Mouse (Mus musculus): Measurements from ENCODE around the gene Gab2. TPM values are rescaled to one million over a fixed set of nuclear protein-coding genes. Genes with fewer than 3 reads are reported as not detected.

Gab2 gene
- 0.95 TPM for polyA plus RNA-seq (2014; fragmentation: Illumina TruSeq; extraction: RNeasy Lipid Tissue Mini Kit (QIAGEN cat#74804); ENCODE audit: low read depth, low replicate concordance)

DNA sequence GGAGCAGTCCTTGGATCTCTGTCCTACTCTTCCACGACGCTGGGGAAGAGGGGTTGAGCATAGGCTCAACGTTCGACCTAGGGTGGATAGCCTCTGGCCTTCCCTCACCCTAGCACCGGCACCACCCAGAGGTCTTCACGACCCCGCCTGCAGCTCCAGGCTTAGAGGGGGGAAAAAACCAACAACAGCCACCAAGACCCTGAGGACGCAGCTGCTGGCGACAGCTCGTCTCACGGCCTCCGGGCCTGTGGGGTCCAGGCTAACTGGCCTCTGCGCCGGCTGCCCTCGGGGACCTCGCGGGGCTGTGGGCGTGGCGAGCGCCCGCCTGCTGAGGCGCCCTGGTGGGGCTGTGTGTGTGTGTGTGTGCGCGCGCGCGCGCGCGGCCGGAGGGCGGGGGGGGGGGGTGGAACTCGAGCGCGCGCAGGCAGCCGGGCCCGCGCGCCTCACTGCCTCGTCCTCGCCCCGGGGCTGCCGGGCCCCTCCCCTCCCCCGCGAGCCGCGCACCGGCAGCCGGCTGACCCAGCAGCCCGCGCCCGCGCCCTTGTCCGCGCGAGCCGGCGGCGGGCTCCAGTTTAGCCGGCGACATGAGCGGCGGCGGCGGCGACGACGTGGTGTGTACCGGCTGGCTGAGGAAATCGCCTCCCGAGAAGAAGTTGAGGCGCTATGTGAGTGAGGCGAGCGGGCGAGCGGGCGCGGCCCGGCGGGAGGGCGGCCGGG is at the start of gene Gab2:
TSS of gene Gab2 (plus strand) at position 345 of the 717 bp plus-strand sequence.

DNA sequence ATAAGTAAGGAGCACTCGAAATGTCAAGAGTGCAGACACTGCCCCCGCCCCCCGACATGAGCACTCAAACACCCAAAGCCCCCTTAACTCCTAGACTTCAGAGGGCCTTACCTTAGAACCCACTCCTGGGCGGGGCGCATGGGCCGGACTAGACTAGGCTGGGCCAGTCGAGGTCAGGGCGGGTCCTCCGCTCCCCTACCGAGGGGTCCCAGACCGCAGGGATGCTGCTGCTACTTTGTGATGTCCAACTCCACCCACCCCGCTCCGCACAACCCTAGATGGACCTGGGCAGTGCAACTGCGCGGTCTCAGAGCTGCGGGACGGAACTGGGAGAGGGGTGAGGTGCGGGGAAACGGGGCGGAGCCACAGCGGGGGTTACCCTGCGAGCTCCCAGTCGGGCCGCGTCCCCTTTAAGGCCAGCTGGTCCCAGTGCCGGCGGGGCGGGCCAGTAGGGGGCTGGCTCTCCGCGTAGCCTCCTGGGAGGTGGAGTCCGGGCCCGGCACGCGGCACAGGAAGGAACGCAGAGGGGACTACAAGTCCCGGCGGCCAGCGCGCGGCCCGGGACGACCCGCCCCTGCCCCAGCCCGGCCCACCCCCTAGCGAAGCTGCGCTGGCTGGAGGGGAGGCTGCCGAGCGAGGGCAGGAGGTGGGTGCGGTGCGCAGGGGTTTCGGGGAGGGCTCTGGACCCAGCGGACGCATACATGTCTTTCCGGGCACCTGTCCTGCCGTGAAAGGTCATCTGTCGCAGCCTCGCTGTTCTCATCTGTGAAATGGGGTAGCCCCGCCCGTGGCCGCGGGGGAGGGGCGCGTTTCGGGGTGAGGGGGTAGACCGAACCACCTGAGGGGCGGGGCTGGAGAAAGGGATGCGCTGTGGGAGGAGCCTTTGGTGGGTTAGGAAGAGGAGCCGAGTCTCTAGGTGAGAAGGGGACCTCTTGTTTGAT is 250.6 kb downstream of the Gab2 start, which contains the start of the genes Usp35 and Kctd21:
TSS of gene Usp35 (minus strand) at position 295 of the 941 bp plus-strand sequence.
TSS of gene Kctd21 (plus strand) at position 602 of the 941 bp plus-strand sequence.

Other genes starting within 250 kb of the Gab2 start
- 35.3 TPM for gene Nars2, start 130.1 kb upstream of the Gab2 start, polyA plus RNA-seq (2014; fragmentation: Illumina TruSeq; extraction: RNeasy Lipid Tissue Mini Kit (QIAGEN cat#74804); ENCODE audit: low read depth, low replicate concordance)